In genomic region chr11:68780466-68781114, GRCm38 (mm10) we compare ENCODE assay signal across 20 mouse cellular contexts.
DNase-seq lines count a peak whose midpoint lies in the region; ATAC-seq and TF ChIP-seq lines count a peak whose summit lies in the region.
"Had no signal": no experiment of that assay in that cellular context is flagged by ENCODE, and none has a peak within 500 bp of the region (broad histone marks: within the 10 kb centered on the region; RNA-seq: fewer than 3 reads in every experiment).

No protein-coding gene starts in this region.

- H3K9ac ChIP-seq in heart, embryonic 13.5 days = no peak overlapping the region
- H3K9ac ChIP-seq: forebrain, postnatal 0 days; hindbrain, embryonic 15.5 days; liver, embryonic 14.5 days; midbrain, embryonic 12.5 days; neural tube, embryonic 12.5 days had no signal

- intact Hi-C loops in heart, postnatal 25 days (cut with DNase I) = no loop called here

- no peaks in the 10 kb centered on the region for H3K9me3 ChIP-seq in E14TG2a.4 (ENCODE audit: low read length)
- no peaks in the 10 kb centered on the region for H3K9me3 ChIP-seq in heart, embryonic 13.5 days
- H3K9me3 ChIP-seq: forebrain, embryonic 10.5 days; hindbrain, embryonic 15.5 days; midbrain, embryonic 12.5 days; neural tube, embryonic 12.5 days had no signal

- TF ChIP-seq CTCF in E14TG2a.4 (conservative IDR thresholded peaks at IDR 0.05; ENCODE audit: low read length) = no peak

- H3K36me3 ChIP-seq in E14TG2a.4 (ENCODE audit: insufficient read depth, low read length) = peaks cover 25% of the 10 kb centered on the region
- peaks cover 94% of the 10 kb centered on the region for H3K36me3 ChIP-seq in heart, embryonic 13.5 days

- H3K27ac ChIP-seq in heart, embryonic 13.5 days (replicated peaks) = peak overlapping the region; percentile 83
- H3K27ac ChIP-seq: forebrain, embryonic 10.5 days; hindbrain, embryonic 15.5 days; liver, embryonic 14.5 days; midbrain, embryonic 12.5 days; neural tube, embryonic 12.5 days had no signal

- peak; percentile 52 to 60 for DNase-seq in heart, adult 18-20 months
- DNase-seq in heart, postnatal 25 days (ENCODE audit: low spot score) = peak; percentile 22
- no peak for DNase-seq in adrenal gland, postnatal 14 days
- no peak for DNase-seq in urinary bladder, adult 18-20 months (ENCODE audit: low spot score in 2 of 2)
- DNase-seq in thymus, postnatal 14 days = no peak
- DNase-seq: adrenal gland, adult 2 months; forebrain, postnatal 0 days; kidney, postnatal 10 days; layer of hippocampus, postnatal 36 days; right cerebral cortex, postnatal 14 days; spleen, adult 18-20 months; thymus, postnatal 4 days had no signal

- ATAC-seq in heart, embryonic 13.5 days (ENCODE audit: extremely low read depth, insufficient number of reproducible peaks, low FRiP score, low TSS enrichment) = peak; percentile 43; the same call in 1 of the 2 replicates
- ATAC-seq: forebrain, postnatal 0 days; intestine, postnatal 0 days had no signal

- H3K4me1 ChIP-seq in E14TG2a.4 (replicated peaks; ENCODE audit: low read depth, low read length) = peaks cover 59% of the 10 kb centered on the region
- H3K4me1 ChIP-seq in heart, embryonic 13.5 days = peaks cover 32% of the 10 kb centered on the region
- H3K4me1 ChIP-seq: forebrain, embryonic 10.5 days; hindbrain, embryonic 15.5 days had no signal

- peaks cover 10% of the 10 kb centered on the region for H3K27me3 ChIP-seq in E14TG2a.4 (ENCODE audit: insufficient read depth, low read length)
- no peaks in the 10 kb centered on the region for H3K27me3 ChIP-seq in heart, embryonic 13.5 days (replicated peaks)
- H3K27me3 ChIP-seq: hindbrain, embryonic 15.5 days; midbrain, embryonic 12.5 days; neural tube, embryonic 12.5 days had no signal

- H3K4me3 ChIP-seq in E14TG2a.4 (replicated peaks; ENCODE audit: low read length) = peak overlapping the region; percentile 29
- no peak overlapping the region for H3K4me3 ChIP-seq in heart, embryonic 13.5 days
- H3K4me3 ChIP-seq: forebrain, embryonic 10.5 days; hindbrain, embryonic 15.5 days; midbrain, embryonic 12.5 days; neural tube, embryonic 12.5 days had no signal

- peak overlapping the region; percentile 29; the same call in 1 of the 2 replicates for H3K4me2 ChIP-seq in heart, embryonic 13.5 days
- H3K4me2 ChIP-seq: hindbrain, embryonic 15.5 days; midbrain, embryonic 12.5 days; neural tube, embryonic 12.5 days had no signal

- WGBS in heart, embryonic 13.5 days = 25% methylated on average over 14 of the region's 14 CpGs

Comparison
In these comparisons a context has a peak if more than half of its experiments do, and no peak if none do; other contexts are left out.
1. DNase-seq: peak in heart, adult 18-20 months (2 of 2) and heart, postnatal 25 days (single experiment); none in adrenal gland, postnatal 14 days (single experiment), urinary bladder, adult 18-20 months (0 of 2) and thymus, postnatal 14 days (single experiment).